Mouse (Mus musculus): ENCODE data around the gene Rab3c.

DNA sequence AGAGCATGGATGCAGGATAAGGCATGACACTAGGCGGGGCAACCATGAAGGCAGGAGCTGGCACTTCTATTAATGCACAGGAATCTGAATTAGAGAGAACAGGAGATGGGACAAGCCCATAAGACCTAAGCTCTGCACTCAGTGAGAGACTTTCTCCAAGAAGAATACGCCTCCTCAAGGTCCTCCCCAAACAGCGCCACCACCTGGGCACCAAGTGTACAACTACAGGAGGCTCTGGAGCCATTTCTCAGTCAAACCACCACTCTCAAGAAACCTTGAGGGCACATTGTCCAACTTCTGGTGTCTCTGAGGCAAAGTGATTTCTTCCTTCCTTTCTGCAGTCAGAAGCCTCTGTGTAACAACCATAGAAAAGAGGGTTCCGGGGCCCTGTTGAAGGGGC, 236.4 kb downstream of the Rab3c start:
- no peak for TF ChIP-seq CTCF (IDR thresholded peaks at IDR 0.05; ENCODE audit: extremely low read depth, insufficient read depth, low read length)
- no peak for TF ChIP-seq POLR2A (IDR thresholded peaks at IDR 0.05; ENCODE audit: extremely low read depth, insufficient read depth, low read length)

All from cortical plate, adult 2 months (tissue).